Mouse (Mus musculus) neural tube, embryonic 15.5 days (tissue): Measurements from ENCODE around the gene Cemip2. TPM values are rescaled to one million over a fixed set of nuclear protein-coding genes. Genes with fewer than 3 reads are reported as not detected.
A peak's percentile ranks its signal among the peaks of the same experiment; 100 is the strongest.

Experiments used
- ATAC-seq: fragments of 200-750 bp; cut with Nextera tagmentation; 2 replicates; pipeline ENCODE4 v1.8.0; 2017; ENCODE audit warnings: mild to moderate bottlenecking, moderate TSS enrichment, moderate library complexity; ENCODE audit not compliant: low FRiP score
- H3K27ac ChIP-seq: fragments of 300-500 bp; sonication (generic); replicated peaks from 2 replicates; pipeline ENCODE4 v1.5.1; 2015; ENCODE audit warnings: mild to moderate bottlenecking, inconsistent platforms
- H3K27me3 ChIP-seq: fragments of 300-500 bp; sonication (generic); replicated peaks from 2 replicates; pipeline ENCODE4 v1.6.1; 2015; ENCODE audit warnings: inconsistent platforms
- H3K36me3 ChIP-seq: fragments of 300-500 bp; sonication (generic); 2 replicates; pipeline ENCODE4 v1.6.1; 2015; ENCODE audit warnings: inconsistent platforms
- H3K4me1 ChIP-seq: fragments of 300-500 bp; sonication (generic); 2 replicates; pipeline ENCODE4 v1.6.1; 2015; ENCODE audit warnings: inconsistent platforms
- H3K4me2 ChIP-seq: fragments of 300-500 bp; sonication (generic); 2 replicates; pipeline ENCODE4 v1.6.1; 2015; ENCODE audit warnings: inconsistent platforms, mild to moderate bottlenecking, moderate library complexity
- H3K4me3 ChIP-seq: fragments of 300-500 bp; sonication (generic); replicated peaks from 2 replicates; pipeline ENCODE4 v1.5.1; 2015; ENCODE audit warnings: mild to moderate bottlenecking, inconsistent platforms
- H3K9ac ChIP-seq: fragments of 300-500 bp; sonication (generic); replicated peaks from 2 replicates; pipeline ENCODE4 v1.6.1; 2015; ENCODE audit warnings: mild to moderate bottlenecking, inconsistent platforms
- H3K9me3 ChIP-seq: fragments of 300-500 bp; sonication (generic); replicated peaks from 2 replicates; pipeline ENCODE4 v1.6.1; 2016; ENCODE audit warnings: inconsistent platforms
- WGBS: fragments of 180-500 bp; shearing (Covaris S2); methylation state at CpG from one replicate; pipeline ENCODE4 v1.1.7; 2015; ENCODE audit warnings: mixed read lengths; 5-methylcytosine and 5-hydroxymethylcytosine counted together
- polyA plus RNA-seq: library from polyadenylated mRNA; unstranded; fragments of >200 nt; fragmentation: Nextera tagmentation; extraction: Ambion mirVana; gene quantifications from 2 replicates; pipeline ENCODE4 v1.2.1, GENCODE M21; 2015

Gene Cemip2
- polyA plus RNA-seq, 1 experiment from 2014 or later: 16.0 TPM

- H3K4me3 ChIP-seq: no peak overlapping the region
- WGBS: 89% methylated on average over 3 of the region's 3 CpGs
These were observed 104.9 kb downstream of the Cemip2 start for GRCm38 (mm10) chr19:21883053-21883452.

GRCm38 (mm10) chr19:21883922-21884321 is 105.8 kb downstream of the Cemip2 start:
- ATAC-seq: no peak
- no peak overlapping the region for H3K4me2 ChIP-seq
- H3K9ac ChIP-seq: no peak overlapping the region
- no peak overlapping the region for H3K4me3 ChIP-seq
- H3K27me3 ChIP-seq: no peaks in the 10 kb centered on the region
- H3K36me3 ChIP-seq: no peaks in the 10 kb centered on the region
- no peaks in the 10 kb centered on the region for H3K4me1 ChIP-seq
- WGBS: 83% methylated on average over 2 of the region's 2 CpGs
- H3K9me3 ChIP-seq: no peaks in the 10 kb centered on the region
- no peak overlapping the region for H3K27ac ChIP-seq

More at GRCm38 (mm10) chr19:21883053-21883452, 104.9 kb downstream of the Cemip2 start:
- Histone ChIP-seq H3K9ac (no peak overlapping the region), H3K4me2 (no peak overlapping the region), H3K9me3 (no peaks in the 10 kb centered on the region), H3K36me3 (no peaks in the 10 kb centered on the region), H3K27me3 (no peaks in the 10 kb centered on the region), H3K4me1 (no peaks in the 10 kb centered on the region), H3K27ac (no peak overlapping the region)
- no peak for ATAC-seq

- Histone ChIP-seq H3K4me2 (no peak overlapping the region), H3K36me3 (no peaks in the 10 kb centered on the region), H3K9ac (no peak overlapping the region), H3K4me3 (no peak overlapping the region), H3K27me3 (no peaks in the 10 kb centered on the region), H3K4me1 (no peaks in the 10 kb centered on the region), H3K9me3 (no peaks in the 10 kb centered on the region), H3K27ac (no peak overlapping the region)
- ATAC-seq: peak; percentile 45; the same call in 1 of the 2 replicates
- WGBS: 51% methylated on average over 4 of the region's 4 CpGs
These were observed 106.2 kb downstream of the Cemip2 start for GRCm38 (mm10) chr19:21884385-21884784.

GRCm38 (mm10) chr19:21886166-21886657 is 108.1 kb downstream of the Cemip2 start:
- no peak overlapping the region for H3K4me3 ChIP-seq
- WGBS: 83% methylated on average over 4 of the region's 4 CpGs
- no peak overlapping the region for H3K4me2 ChIP-seq
- no peaks in the 10 kb centered on the region for H3K9me3 ChIP-seq
- no peaks in the 10 kb centered on the region for H3K4me1 ChIP-seq
- no peak for ATAC-seq
- no peak overlapping the region for H3K27ac ChIP-seq
- no peaks in the 10 kb centered on the region for H3K36me3 ChIP-seq
- H3K27me3 ChIP-seq: no peaks in the 10 kb centered on the region
- H3K9ac ChIP-seq: no peak overlapping the region

- Histone ChIP-seq H3K4me3 (no peak overlapping the region), H3K4me1 (no peaks in the 10 kb centered on the region), H3K36me3 (no peaks in the 10 kb centered on the region), H3K27ac (no peak overlapping the region), H3K4me2 (no peak overlapping the region), H3K27me3 (no peaks in the 10 kb centered on the region), H3K9ac (no peak overlapping the region), H3K9me3 (no peaks in the 10 kb centered on the region)
- no peak for ATAC-seq
- 85% methylated on average over 2 of the region's 2 CpGs for WGBS
These were observed 112.6 kb downstream of the Cemip2 start for GRCm38 (mm10) chr19:21890699-21891098.

- H3K27me3 ChIP-seq: no peaks in the 10 kb centered on the region
- no peak for ATAC-seq
- no peaks in the 10 kb centered on the region for H3K9me3 ChIP-seq
- H3K9ac ChIP-seq: no peak overlapping the region
- no peak overlapping the region for H3K4me2 ChIP-seq
- 93% methylated on average over 3 of the region's 3 CpGs for WGBS
- no peak overlapping the region for H3K4me3 ChIP-seq
- 0 out of 2 replicates have a peak, but pooled peaks cover 2% of the 10 kb centered on the region for H3K4me1 ChIP-seq
- no peak overlapping the region for H3K27ac ChIP-seq
- no peaks in the 10 kb centered on the region for H3K36me3 ChIP-seq
These were observed 116.7 kb downstream of the Cemip2 start for GRCm38 (mm10) chr19:21894792-21895191.

GRCm38 (mm10) chr19:21895540-21895939 is 117.4 kb downstream of the Cemip2 start:
- no peaks in the 10 kb centered on the region for H3K27me3 ChIP-seq
- no peaks in the 10 kb centered on the region for H3K36me3 ChIP-seq
- no peaks in the 10 kb centered on the region for H3K9me3 ChIP-seq
- no peak for ATAC-seq
- H3K27ac ChIP-seq: no peak overlapping the region
- WGBS: 88% methylated on average over 5 of the region's 5 CpGs
- H3K4me1 ChIP-seq: 0 out of 2 replicates have a peak, but pooled peaks cover 2% of the 10 kb centered on the region
- no peak overlapping the region for H3K9ac ChIP-seq
- no peak overlapping the region for H3K4me3 ChIP-seq
- no peak overlapping the region for H3K4me2 ChIP-seq

- no peaks in the 10 kb centered on the region for H3K27me3 ChIP-seq
- no peak for ATAC-seq
- H3K9me3 ChIP-seq: no peaks in the 10 kb centered on the region
- WGBS: 87% methylated on average over 7 of the region's 7 CpGs
- no peak overlapping the region for H3K27ac ChIP-seq
- no peak overlapping the region for H3K9ac ChIP-seq
- no peak overlapping the region for H3K4me2 ChIP-seq
- H3K4me1 ChIP-seq: 0 out of 2 replicates have a peak, but pooled peaks cover 2% of the 10 kb centered on the region
- H3K36me3 ChIP-seq: no peaks in the 10 kb centered on the region
- no peak overlapping the region for H3K4me3 ChIP-seq
These were observed 119.1 kb downstream of the Cemip2 start for GRCm38 (mm10) chr19:21897122-21897827.

GRCm38 (mm10) chr19:21898015-21898939 is 120.1 kb downstream of the Cemip2 start:
- Histone ChIP-seq H3K4me2 (no peak overlapping the region), H3K9ac (no peak overlapping the region), H3K4me1 (0 out of 2 replicates have a peak, but pooled peaks cover 2% of the 10 kb centered on the region), H3K27ac (no peak overlapping the region), H3K36me3 (no peaks in the 10 kb centered on the region), H3K4me3 (no peak overlapping the region), H3K9me3 (no peaks in the 10 kb centered on the region), H3K27me3 (no peaks in the 10 kb centered on the region)
- ATAC-seq: no peak
- WGBS: 43% methylated on average over 12 of the region's 12 CpGs
